Mouse (Mus musculus) adrenal gland, postnatal 36 days (tissue): Measurements from ENCODE around the gene Acot7. TPM values are rescaled to one million over a fixed set of nuclear protein-coding genes. Genes with fewer than 3 reads are reported as not detected.

Source experiments
- DNase-seq, 2 experiments: peaks; one replicate each; pipeline ENCODE4 v3.0.0; 2021; ENCODE audit warnings: mixed read lengths in 1 of 2
- total RNA-seq, 2 experiments: library from RNA; stranded (reverse); gene quantifications; 2 replicates each; pipeline ENCODE4 v1.2.3; 2021

Acot7 gene
- total RNA-seq, 2 experiments from 2014 or later: 37.1 to 53.6 TPM

DNA sequence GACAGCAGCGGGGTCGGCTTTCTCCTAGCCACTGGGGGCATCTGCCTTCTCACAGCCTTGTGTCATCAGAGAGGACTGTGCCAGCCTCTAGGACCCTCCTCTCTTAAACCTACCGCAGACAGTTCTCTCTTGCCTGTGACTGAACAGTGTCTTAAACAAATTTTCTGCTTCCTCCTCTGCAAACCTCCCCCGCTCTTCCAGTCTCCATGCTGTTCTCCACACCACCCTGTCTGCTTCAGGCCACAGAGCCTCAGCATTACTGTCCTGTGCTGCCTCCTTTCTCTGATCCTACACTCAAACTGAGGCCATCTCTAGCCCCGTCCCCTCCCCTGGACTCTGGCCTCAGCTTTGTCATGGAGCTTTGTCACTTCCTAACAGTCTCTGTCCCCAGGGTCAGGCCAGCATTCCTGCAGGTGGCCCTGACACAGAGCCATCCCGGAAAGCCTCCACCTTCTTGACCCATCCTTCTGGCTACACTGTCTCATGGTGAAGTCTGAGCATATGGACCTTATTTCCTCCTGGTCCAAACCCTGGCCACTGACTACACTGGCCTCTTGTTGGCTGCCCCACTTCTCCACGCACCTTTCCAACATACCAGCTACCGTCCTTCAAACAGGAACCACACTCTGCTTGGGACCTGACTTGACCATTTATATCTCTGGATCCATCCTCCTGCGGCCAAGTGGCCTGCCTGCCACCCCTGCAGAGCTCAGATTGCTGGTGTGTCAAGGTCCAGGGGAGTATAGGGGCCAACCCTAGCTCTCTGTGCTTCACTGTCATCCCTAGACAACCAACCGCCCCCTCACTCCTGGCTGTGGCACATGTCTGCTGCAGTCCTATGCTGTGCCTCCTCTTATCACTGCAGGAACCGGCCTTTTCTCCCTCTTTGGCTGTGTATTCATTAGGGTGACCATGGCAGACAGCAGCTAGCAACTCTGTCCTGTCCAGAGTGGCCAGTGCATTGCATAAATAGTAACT, 66.9 kb downstream of the Acot7 start:
- DNase-seq: no peak

DNA sequence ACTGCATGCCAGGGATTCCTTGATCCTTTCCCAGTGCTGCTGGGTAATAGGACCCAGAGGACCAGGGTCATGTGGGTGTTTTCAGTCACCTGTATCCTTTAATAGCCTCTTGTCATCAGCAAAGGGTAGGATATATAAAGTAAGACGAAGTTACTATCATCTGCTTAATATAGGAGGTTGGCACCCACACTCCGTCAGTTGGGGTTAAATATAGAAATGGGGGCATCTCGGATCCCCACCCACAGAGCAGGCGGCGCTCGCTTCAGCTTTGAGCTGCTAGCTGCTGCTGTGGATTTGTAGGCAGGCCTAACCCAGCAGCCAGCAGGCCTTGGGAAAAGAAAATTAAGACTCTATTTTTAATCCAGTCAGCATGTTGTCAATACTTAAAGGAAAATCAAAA, 68.1 kb downstream of the Acot7 start:
- no peak for DNase-seq

DNA sequence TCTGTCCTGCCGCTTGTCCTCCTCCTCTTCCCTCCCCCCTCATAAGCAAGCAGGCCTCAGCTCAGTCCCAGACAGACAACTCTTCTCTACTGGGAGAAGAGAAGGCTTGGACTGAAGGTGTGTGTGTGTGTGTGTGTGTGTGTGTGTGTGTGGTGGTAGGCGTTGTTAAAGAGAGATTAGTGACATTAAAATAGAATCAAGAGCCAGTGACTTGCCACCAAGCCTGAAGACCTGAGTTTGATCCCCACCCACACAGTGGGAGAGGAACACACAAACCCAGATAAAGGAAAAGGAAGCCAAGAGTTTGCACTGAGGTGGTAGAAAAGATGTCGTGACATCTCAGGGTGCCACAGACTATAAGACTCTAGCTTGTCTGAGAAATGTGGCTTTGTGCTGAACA, 69.3 kb downstream of the Acot7 start:
- no peak for DNase-seq

DNA sequence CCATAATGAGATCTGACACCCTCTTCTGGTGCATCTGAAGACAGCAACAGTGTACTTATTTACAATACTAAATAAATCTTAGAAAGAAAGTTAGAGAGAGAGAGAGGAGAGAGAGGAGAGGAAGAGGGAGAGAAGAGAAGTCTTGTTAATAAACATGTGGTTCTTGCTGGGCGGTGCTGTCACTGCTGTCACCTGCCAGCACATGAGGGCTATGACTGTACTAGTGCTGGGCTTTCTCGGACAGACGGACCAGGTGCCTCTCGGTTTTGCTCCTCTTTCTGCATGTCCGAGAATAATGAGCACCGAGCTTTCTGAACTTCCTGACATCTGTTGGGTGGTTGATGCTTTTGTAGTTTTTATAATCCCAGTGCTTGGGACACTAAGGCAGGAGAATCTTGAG, 72.7 kb downstream of the Acot7 start:
- no peak for DNase-seq

DNA sequence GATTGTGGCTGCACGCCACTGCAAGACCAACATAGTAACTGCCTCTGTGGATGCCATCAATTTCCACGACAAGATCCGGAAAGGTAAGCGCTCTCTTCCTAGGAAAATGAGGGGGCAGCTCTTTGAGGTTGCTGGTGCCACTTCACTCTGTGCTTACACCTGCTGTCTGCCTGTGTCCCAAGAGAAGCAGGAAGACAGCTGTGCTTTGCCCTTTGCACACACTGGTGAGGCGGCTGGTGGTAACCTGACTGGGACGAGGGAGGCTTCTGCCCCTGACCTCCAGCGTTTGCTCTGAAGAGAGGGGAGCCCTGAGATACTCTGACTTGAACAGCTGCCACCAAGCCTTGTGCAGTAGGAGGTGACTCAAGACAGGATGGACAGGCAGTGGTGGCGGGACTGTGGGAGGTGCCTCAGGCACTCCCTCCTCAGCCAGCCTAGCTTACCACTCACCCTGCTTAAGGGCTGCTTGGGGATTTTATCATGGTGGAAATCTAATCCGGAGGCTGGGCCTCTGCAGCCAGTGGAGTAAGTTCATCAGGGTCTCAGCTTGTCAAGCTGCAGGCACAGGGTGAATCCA, 75.3 kb downstream of the Acot7 start:
- peak; percentile 56 to 69 for DNase-seq

DNA sequence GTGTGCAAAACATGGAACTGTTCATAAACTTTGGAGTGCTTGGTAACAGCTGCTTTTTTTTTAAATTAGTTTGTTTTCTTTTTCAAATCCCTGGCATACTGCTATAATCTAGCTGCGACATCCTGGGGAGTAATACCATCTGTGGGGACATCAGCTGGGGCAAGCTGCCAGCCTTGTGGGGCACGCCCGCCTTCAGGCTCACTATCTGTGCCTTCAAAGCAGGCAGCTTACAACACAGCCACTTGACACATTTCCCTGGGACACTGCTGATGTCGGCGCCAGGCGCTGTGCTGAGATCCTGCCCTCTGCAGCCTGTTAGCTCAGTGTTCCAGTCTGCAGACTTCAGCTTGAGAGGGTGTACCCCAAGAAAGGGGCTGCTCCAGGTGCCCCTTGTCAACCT, 79.1 kb downstream of the Acot7 start:
- peak; percentile 61 to 62 for DNase-seq

DNA sequence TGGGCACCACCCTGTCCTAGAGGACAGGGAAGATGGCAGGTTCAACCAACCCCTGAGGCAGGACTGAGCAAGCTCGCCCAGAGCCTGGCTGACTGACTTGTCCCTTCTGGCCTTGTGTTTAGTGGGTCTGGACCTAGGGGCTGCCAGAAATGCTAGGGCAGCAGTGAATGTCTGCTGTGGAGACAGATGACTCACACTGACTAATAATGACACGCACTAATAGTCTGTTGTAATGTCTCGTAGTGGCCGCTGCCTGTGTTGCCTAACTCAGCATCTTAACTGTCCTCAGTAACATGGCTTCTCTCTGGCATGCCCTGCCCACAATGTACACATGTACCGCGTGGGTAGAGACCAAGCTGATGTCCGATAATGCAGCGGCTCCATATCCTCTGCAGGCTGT, 82.5 kb downstream of the Acot7 start:
- peak; percentile 36 to 63 for DNase-seq

DNA sequence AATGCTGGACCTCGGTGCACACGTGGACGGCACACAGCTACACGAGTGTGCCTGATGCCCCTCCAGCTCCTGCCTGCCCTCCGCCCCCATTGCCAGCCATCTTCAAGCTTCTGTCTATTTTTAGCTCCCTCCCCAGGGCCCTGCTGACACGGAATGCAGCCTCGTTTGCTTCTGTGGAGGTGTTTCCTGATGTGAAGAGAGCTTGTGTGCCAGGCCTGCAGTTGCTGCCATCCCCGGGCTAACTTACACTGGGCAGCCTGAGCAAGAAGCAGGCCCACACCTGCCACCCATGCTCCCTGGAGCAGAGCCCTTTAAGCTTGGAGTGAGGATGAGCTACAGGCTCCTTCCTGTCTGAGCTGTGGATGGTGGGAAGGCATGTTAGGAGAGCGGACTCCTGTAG, 84.3 kb downstream of the Acot7 start:
- no peak for DNase-seq

DNA sequence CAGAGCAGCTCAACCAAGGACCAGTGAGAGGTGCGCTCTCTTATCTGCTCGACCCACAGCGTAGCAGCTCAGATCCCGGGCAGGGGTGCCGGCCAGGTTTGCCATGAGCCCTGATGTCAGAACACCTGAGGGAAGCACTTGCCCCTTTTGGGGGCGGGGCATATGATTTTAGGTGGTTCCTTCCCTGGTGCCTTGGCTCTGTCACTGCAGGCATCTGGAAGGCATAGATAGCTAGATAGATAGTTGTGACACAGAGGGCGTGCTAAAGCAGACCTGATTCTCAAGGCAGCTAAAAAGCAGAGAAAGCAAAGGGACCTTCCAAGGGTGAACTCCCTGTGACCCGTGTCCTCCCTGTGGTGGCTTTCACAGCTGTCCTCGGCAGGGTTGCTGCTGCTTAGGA, 85.2 kb downstream of the Acot7 start:
- no peak for DNase-seq

DNA sequence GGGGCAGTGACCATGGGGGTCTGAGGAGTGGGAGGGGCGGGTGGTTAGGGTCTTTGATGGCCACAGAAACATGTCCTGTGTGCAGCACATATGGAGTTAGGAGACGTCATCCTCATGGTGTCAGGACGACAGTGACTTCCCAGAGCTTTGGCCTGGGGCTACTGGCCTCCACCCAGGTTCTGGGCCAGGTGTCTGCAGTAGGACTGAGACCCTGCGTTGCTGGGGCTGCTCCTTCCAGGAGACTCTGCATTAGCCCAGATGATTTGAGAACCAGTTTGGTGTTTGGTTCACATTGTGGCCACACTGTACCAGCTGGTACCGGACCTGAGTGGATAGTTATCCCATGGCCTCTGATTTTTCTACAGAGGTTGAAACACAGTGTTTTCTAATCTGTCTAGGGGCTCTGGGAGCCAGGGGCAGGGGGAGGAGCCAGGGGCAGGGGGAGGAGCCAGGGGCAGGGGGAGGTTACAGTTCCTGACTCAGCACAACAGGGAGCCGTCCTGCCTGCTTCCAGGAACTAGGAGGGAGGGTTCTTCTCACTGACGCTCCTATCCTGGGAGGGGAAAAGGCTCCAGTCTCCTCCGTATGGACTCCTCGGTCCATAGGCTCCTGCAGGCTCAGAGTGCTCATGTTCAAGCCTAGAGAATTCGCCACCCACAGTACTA, 85.7 kb downstream of the Acot7 start:
- DNase-seq: no peak

DNA sequence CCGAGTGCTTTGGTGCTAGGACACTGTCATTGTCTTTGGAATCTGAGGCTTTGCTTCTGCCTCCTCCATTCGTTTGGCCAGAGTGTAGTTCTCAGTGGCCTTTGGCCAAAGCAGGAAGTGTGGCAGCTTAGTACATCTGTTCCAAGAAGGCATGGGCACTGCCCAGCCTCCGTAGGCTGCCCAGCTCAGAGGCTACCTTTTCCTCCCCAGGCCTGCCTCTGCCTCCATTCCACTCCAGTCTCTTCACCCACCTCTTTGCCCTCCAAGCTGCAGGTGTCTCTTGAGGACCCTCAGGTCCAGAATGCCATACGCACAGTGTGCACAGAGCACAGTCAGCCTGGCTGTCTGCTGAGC, 86.2 kb downstream of the Acot7 start:
- no peak for DNase-seq

DNA sequence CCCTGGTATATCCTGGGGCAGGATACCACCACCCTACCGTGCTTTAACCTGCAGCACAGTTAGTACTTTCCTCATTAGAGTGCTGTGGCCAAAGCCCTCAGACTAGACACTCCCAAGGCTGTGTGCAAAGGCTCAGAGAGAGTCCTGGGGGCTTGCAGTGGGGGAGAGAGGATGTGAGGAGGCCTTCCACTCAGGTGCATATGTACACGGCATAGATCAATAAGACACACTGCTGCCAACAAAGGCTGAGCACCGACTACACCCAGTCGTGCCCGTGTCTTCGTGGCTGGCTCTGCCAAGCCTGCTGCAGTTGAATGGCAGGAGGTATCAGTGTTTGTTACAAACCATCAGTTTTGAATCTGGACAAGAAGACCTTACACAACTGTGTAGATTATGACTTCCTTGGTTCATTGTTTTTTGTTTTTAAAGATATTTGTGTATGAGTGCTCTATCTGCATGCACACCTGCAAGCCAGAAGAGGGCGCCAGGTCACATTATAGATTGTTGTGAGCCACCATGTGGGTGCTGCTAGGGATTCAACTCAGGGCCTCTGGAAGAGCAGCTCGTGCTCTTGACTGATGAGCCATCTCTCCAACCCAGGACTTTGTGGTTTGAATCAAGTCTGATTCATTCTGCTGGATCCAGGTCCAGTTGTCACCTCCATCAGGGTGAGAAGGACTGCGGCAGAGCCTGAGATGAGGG, 87.1 kb downstream of the Acot7 start:
- no peak for DNase-seq

DNA sequence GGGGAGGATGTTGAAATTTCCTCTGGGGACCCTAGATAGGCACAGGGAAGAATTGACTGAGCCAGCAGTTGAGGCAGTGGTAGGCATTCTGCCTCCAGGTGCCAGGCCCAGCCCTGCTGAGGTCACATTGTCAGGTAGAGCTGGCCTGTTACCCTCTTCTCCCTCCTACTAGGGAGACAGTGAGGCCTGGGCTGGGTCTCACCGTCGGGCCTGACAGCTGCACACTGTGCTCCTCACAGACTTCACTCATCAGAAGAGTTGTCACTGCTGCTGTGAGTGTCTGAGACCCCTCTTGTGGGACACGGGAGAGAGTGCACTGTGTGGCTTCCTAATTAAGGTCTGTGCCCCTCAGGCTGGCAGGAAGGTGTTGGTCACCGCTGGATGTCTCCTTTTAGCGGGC, 87.9 kb downstream of the Acot7 start:
- no peak for DNase-seq

DNA sequence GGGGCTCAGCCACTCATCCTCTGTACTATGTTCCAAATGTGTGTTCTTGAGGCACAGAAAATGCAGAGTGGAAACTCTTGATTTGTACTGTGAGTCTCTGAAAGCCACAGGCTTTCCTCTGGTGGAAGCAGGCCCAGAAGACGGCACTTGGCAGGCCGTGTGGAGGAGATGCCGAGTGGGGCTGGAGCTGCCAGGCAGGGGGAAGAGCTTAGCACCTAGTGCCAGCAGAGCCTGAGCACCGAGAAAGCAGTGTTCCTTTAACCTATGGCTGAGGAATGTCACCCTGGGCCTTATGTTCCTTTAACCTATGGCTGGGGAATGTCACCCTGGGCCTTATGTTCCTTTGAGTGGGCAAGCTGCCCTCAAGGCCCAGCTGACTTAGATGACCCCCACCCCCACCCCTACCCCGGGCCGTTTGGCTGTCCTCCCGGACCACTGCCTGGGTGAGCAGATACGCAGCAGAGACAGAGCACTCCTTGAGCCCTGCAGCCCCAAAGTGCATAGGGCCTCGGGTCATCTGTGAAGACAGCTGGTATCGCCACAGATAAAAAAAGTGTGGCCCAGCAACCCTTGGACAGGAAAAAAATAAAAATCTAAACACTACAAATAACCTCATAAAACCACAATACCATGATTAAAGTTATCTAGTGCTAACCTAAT, 88.4 kb downstream of the Acot7 start:
- DNase-seq: no peak

DNA sequence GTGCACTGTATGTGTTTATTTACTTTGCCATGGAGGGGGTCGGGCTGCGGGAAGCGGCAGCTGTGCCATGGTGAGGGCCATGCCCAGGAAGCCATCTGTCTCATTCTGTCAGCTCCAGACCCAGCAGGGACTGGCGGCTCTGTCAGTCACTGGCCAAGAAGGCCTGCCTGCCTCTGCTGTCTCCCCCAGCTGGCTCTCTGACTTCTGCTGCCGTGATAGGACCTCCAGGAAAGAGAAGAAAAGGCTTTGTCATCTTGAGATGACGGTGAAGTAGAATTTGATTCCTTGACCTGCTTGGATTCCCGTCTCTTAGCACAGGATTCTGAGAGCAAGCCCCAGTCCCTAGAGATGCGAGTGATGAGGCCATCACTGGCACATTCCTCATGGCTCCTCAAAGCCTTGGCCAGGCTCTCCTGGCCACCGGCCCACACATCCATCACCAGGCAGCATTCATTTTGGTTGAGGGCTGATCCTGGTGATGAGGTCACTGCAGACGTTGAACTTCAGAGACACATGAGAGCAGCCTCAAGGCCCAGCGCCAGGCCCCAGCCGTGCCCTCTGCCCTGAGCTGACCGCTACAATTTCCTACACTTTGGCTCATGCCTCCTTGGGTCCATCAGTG, 89.9 kb downstream of the Acot7 start:
- peak; percentile 73 to 77 for DNase-seq

DNA sequence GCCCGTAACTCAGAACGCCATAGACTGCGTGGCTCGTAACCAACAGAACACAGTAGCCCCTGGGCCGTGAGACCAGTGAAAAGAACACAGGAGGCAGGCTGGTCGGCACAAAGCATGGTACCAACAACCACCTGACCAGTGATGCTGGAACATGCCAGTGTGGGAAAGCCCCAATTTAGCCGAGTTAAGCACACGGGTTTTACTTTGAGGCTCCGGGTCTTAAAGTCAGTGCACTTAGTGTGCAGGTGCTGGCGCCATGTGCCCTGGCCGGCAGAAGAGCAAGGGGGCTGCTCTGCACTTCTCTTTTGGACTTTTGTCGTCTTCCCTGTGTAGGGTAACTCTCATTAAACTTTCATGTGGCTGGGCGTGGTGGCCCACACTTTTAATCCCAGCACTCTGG, 92.0 kb downstream of the Acot7 start:
- DNase-seq: no peak

DNA sequence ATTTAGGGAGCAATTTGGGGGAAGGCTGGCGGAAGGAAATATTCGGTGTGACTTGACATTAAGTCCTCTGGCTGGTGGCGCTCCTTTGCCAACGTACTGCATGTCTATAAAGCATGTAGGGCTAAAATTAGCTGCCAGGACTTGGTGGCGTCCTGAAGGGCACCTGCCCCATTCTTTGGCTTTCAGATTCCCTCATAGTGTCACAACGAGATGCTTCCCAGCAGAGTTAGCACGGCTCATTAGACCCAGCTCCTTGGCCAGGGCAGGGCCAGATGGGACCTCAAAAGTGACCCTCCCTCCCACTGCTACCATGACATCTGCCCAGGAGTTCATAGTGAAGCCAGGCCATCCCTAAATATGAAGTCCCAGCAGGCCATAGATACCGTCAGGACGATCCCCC, 92.7 kb downstream of the Acot7 start:
- no peak for DNase-seq

DNA sequence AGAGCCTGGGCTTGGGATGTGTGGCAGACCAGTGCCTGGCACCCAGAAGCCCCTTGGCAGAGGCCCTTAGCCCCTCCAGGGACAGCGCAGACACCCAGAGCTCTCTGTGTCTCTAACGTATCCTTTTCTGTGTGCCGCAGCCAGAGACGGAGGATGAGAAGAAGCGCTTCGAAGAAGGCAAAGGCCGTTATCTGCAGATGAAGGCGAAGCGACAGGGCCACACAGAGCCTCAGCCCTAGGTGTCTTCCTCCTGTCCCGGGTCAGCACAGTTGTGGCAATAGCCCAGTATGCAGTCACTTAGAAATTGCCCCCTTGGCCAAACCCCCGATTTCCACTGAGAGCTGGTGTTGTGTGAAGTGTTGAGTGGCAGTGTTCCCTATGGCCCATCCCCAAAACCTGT, 93.4 kb downstream of the Acot7 start:
- DNase-seq: no peak

DNA sequence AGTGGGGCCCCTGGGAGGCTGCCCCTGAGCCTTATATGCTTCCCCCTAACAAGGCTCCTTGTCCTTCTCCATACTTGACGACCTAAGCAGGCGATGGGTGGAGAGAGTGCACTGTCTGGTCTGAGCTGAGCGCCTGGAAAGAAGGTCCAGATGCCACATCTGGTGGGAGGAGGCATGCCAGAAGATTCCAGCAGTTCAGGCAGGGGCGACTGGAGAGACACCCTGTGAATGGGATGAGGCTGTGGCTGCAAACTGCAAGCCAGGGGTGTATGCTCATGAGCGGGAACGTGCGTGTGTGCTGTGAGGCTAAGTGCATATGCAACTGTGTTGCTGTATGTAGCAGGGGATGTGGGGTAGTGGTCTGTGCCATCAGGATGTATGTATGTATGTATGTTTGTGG, 94.1 kb downstream of the Acot7 start:
- no peak for DNase-seq

DNA sequence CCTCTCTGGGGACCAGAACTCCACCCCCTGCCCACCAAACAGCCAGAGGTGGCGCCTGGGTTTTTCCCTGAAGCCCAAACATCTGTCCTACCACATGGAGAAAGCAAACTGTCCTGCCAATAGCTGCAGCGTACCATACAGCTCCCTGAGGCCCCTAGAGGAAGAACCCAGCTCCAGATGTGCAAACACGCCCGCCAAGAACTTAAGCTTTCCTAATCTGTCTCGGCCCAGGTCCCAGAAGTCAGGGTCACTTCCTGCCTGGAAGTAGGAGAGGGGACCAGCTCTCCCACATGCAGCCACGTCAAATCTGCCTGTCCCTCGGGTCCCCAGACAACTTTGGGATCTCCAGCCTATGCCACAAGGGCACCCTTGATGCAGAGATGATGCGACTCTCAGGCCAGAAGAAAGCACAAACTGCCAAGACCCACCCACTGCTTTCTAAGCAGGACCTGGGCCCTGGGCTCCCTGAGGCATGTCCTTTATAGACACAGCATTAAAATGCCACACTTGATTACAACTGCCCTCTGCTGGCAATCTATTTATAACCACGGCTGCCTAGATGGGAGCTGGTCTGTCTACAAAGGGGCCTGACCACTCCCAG, 94.6 kb downstream of the Acot7 start:
- DNase-seq: peak; percentile 35 to 39

DNA sequence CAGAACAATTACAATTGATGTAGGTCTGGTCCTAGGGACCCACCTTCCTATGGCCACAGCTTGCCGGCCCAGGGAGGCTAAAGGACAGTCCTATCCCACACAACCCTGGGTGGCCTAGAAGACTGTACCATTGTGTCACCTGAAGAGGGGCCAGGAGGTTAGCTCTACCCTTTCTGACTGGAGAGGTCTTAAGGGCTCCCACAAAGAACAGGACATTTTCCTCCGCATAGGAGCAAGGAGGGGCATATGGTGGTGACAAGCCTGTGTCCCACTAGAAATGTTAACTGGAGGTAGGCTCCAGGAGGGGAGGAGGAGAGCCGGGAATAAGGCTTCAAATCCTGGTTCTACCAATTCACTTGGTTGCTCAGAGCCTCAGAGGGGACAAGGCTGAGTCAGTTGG, 95.3 kb downstream of the Acot7 start:
- no peak for DNase-seq
